Mouse (Mus musculus): ENCODE measurements at regions not wholly inside any gene's neighbourhood (a gene's known extent, or its start where the extent isn't known, plus 50 kb on each side); places are given as distances from the start of the nearest gene placed in this dataset.

DNA sequence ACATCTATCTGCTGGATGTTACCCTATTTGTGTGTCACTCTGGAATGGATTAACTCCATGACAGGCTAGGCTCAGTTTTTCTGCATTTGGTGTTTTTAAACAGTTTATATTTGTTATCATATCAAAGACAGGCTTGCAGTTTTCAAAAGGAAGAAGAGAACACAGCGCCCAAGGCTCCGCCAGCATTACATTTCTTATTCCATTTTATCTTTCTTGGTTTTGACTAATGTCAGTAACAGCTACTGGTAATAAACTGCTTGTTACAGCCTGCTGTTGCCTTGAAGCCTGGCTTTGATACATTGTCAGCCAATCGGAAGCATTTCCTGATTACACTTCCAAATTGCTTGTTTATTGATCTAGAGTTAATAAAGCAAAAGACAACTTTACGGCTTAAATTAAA lies 219.4 kb upstream of the Mdfic start:
- DNase-seq = no peak

DNA sequence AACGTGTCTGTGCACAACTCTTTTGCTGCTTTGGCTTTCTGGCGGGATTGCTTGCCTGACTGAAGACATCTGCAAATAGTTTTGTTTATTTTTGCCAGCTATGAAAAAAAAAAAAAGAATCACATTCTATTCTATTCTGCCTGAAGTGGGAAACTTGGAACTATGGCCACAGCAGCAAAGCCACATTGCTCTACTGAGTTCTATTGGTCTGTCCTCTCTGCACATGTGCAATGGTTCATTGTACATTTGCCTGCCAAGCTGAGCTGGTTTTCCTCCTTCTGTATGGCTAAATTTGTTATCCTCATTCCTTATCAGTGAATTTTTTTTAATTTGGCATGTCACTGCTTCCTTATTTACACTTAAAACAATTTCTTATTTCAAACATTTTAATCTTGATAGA lies 211.1 kb upstream of the Mdfic start:
- no peak for DNase-seq

DNA sequence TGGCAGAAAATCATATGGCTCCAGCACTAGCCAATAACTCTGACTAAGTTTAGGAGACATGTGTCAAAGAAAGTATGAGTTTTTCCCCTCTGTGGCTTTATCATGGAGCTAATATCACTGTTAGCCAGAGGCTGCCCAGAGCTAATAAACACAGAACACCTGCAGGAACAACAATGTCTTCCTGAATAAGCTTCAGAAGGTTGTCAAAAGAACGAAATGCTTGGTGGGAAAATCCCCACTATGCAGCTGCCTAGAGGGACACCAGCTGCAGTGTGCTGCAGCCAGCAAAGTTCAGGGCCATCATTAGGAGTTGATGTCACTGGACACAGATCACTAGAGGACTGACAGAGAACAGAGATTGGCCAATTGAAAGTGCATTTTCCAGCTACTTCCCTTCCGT lies 183.2 kb upstream of the Mdfic start:
- no peak for DNase-seq

DNA sequence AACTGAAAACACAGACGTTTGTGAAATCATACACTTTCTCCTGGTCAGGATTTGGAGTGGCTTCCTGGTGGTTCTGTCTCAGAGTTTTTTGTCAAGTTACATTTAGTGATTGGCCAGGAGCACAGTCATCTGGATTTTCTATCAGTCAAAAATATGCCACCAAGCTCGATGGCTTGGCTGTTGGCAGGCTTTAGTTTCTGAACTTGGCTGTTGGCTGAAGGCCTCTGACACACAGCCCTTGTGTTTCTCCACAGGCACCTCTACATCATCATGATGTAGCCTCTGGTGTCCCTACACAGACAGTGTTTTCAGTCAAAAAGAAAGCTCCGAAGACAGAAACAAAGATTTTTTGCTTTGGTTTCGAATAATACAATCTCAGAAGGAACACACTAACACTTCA lies 178.5 kb upstream of the Mdfic start:
- peak; percentile 92 for DNase-seq

DNA sequence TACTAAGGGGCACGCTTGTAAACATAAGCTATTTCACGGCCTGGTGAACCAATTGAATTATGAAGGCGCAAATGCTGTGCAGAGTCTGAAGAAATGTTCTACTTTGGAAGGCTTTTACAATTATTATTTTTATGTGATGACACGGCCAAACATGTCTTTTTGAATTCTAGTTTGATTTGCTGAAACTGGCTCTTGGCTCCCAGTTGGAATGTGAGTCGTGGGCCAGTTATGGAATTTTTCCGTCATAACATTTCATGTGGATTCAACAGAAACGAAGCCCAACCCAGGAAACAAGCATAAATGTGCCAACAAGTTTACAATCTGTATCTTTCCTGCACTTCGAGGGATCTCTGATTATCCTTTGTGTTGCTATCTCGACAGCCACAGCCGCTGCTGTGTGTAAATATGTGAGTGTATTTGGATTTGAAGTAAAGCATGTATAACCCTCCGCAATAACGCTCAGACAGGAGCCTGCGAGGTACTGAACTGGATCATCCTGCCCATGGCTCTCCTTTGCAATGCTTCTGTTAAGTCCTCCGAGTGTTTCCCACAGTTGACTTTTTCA lies 176.9 kb upstream of the Mdfic start:
- DNase-seq = no peak

DNA sequence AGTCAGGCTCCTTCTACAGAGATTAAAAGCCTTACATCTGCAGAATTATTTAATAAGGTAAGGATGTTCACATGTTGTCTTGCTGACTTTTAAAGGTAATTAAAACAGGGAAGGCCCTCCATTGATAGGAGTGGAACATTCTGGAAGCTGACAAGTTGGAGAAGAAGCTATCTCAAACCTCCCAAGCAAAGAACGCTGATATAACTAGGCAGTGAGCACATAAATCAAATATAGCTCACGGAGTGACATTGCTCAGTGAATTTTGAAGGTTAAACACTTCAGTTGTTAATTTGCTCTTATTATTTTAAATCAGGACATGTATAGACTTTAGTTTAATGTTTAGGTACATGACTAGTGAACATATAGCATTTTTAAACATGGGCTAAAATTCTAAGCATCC lies 171.6 kb upstream of the Mdfic start:
- DNase-seq = no peak

DNA sequence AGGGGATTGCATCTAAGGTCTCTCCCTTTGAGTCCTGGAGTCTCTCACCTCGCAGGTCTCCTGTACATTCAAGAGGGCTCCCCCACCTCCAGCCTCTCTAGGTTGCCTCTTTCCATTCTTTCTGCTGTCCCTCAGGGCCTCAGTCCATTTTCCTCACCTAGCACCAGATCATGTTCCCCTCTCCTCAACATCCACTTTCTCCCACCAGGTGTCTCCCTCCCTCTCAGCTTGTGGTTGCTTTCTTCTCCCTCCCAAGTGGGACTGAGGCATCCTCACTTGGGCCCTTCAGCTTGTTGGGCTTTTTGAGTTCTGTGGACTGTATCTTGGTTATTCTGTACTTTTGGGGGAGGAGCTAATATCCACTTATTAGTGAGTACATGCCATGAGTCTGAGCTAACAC lies 127.7 kb upstream of the Mdfic start:
- DNase-seq = no peak

DNA sequence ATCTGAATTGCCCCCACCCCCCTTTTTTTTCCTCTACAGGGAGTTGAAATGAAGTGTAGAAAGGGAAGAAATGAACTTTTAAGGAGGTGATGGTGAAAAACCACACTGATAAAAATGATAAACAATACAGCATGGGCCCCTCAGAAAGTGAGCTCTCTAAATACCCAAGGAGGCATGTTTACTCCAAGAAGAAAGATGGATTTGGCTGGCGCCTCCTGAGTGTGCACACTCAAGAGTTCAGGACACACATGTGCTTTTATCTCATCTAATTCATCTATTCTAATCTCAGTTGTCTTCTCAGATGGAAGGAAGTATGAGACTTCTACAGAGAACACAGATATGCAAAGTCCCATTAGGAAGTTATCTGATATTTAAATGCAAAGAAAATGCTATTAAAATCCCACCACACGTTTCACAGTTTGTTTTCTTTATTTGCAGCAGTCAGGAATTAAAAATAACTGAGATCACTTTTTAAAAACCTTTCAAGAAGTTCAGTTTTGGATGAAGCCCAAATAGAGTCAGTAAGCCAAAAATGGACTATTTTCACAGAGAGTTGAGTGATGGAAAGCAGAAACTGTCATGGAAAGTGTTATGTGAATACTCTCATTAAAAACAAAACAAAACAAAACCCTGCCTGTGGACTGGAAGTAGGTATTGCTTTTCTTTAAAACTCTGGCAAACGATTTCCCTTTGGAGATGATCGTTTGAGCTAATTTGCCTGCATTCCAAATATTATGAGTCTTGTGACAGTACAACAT lies 123.1 kb upstream of the Mdfic start:
- DNase-seq = no peak

DNA sequence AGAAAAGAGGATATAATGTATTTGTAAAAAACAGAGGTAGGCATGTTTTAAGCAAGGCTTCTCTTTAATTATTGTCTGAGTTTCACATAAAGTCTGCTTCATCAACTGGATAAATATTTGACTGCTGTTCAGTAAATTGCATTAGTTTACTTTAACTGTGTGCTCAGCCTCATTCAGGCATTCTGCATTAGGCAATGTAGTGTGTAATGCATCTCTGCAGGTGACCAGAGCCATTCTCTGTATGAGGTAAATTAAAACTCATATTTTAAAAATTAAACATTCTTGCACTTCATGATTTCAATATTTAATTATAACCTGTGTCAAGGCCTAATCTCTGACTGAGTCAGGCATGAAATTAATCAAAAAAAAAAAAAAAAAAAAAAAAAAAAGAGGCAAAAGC lies 110.3 kb upstream of the Mdfic start:
- DNase-seq = no peak

DNA sequence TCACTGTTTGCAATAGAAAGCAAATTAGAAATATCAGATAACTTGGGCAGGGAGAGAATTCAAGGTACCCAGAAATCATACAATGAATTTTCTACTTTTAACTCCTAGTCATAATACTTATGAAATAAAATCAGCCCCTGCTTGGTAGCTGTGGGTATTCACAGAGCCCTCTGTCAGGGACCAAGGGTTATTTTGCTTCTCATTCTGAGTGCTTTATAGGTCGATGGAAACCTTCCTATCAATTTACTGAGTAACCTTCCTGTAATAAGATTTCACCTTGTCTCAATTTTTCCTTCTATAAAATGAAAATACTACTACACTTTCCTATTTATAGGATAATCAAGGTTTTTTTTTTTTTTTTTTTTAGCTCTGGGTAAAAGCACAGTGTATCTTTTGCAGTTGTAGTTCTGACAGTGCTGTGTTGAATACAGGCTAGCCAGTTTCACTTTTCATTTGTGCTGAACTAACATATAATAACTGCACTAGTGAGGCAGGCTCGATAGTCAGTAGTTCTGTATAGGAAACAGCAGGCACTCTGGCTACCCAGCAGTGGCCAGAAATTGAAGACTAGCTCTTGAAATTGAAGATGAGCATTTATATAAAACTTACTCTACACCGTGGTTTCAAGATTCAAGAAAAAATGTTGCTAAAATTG lies 94.4 kb upstream of the Mdfic start:
- no peak for DNase-seq

DNA sequence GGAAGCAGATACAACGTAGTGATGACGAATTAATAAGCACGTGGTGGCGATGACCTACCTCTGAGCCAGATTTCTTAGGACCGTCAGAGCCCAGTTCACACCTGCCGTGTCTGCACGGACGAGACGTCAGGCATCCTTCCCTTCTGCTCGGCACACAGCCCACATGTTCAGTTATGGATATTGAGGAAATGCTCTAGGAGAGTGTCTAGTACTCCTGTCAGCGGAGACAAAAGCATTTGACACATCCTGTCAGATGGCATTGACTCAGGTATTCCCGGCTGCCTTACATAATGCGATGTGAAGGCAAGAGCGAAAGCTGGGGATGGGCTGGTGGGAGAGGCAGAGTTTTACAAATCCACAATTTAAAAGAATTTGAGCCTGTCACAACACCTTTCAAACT lies 81.9 kb upstream of the Mdfic start:
- DNase-seq = no peak

DNA sequence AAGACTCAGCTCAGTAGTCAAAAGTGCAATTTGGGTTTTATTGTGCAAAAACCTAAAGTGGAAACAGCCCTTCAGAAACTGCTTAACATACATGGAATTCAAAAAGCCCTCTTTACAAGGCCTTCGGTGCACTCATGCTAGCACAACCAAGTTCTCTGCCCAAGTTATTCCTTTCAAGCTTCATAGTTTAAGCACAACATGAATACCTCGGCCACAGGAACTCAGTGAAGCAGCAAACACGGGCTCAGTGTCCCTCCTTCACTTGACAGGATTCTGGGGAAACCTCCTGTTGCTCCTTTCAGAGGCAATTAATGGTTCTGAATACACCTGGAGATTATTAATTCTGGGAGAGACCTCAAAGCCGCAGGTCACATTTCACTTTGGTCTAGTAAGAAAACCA lies 81.1 kb upstream of the Mdfic start:
- DNase-seq = no peak

DNA sequence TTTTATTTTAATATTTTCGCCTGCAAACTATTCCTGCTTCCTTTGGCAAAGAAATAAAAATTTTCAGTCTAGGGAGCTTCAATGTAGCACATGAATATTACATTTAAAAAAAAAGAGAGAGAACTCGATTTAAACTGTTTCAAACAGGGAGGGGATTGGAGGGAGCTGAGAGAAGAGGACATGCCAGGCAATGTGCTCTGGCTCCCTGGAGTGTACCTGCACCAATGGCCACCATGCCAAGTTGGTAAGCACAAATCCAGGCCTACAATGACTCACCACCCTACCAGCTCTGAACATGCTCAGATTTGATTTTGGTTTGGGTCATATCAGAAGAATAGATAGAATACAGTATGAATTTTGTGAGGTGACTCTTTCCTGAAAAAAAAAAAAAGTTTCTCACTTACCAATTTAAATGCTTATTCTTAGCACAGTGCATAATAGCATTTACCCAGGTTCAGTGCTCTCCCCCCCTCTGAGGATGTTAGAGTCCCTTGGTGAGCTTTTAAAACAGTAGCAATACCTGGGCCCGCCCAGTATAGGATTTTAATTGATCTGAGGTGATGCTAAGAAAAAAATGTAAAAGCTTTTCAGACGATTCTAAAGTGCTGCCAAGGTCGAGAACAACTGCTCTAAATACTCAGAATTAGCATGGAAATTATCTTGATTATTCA lies 80.5 kb upstream of the Mdfic start:
- no peak for DNase-seq

DNA sequence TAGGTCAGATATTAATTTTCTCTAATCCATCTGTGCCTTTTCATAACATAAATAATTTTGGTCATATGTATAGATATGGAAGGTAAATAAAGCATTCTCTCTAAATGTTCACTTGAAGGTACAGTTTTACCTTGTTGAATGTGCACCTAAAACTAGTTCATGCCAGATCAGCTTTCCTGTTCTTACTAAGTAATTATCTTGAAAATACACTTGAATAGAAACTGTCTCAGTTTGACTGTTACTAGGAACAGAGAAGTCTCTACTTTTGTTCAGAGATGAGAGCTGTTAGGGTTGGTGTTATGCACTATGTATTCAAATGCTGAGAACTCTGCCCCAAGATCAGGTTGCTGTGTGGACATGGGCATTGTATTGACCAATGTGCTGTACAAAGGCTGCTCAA lies 76.2 kb upstream of the Mdfic start:
- DNase-seq = no peak

DNA sequence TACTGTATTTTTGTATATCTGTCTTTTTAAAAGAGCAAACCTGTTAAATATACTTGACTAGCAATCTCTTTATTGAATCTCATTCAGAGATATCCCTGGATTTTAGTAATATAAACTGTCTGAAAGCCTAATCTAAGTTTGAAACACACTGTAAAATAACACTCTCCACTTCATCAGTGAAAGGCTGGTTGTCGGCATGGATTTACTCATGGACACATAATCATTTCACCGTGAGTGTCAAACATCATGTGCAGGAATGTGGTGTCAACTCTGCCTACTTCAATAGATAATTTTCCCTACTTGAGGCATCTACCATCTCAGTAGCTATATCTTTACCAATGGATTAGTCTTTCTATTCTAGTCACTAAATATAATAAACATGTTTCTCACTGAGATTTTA lies 73.0 kb upstream of the Mdfic start:
- no peak for DNase-seq

All from heart, adult 11 months (tissue).